Mouse (Mus musculus) lung, adult 2 months (tissue): Measurements from ENCODE around the gene Golgb1.

Source experiments
- CTCF ChIP-seq: fragments of 200-500 bp; IDR thresholded peaks from 2 replicates; pipeline ENCODE4 v1.5.1; 2011; ENCODE audit warnings: mild to moderate bottlenecking, low read length, control low read depth; ENCODE audit not compliant: insufficient read depth
- POLR2A ChIP-seq: fragments of 200-500 bp; IDR thresholded peaks from 2 replicates; pipeline ENCODE4 v1.6.1; 2011; ENCODE audit warnings: low read depth, mild to moderate bottlenecking, control low read depth, low read length, borderline replicate concordance; ENCODE audit errors: extremely low read depth

DNA sequence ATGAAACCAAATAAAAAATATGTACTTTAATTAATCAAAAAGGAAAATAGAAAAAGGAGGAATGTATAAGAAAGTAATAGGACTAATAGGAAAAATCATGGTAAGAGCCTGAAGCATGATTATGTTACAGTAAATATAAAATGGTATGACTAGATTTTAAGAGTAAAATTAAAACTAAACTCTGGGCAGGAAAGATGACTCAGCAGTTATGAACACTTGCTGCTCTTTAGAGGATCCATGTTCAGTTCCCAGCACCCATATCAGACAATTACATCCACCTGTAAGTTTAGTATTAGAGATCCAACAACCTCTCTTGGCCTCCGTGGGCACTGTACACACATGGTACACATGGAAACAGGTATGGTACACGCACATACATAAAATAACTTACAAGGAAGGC lies 5.5 kb upstream of the Golgb1 start:
- no peak for TF ChIP-seq CTCF
- no peak for TF ChIP-seq POLR2A
